Mouse (Mus musculus): ENCODE measurements around the gene Mutyh. TPM values are rescaled to one million over a fixed set of nuclear protein-coding genes. Genes with fewer than 3 reads are reported as not detected.
"Not testable (repeated sequence)": the region's sequence is repeated elsewhere in the genome, so short reads cannot be mapped to it uniquely, and the experiment has no call there.

Mutyh gene
- polyA plus RNA-seq, 1 experiment from 2014 or later: 5.6 TPM

DNA sequence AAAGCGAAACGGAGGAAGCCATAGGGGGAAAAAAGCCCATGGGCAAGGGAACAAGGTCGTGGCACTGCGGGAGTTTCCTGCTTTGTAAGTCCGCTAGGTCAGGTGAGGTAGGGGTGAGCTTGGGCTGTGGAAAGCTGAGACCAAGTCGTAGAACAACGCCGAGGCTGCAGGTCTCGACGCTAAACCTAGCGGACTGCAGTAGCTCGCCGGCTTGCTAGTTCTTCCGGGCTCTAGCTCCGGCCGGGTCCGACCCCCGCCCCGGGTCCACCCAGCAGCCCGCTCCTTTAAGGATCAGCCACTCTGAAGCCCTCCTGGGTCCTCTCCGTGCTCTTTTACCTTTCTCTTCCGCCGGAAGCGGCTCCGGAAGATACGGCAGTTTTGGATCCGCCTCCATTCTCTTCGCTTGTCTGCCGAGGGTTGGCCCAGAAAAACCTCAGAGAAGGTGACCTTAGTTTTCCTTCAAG, 17.1 kb downstream of the Mutyh start:
- peak; percentile 83 for ATAC-seq (ENCODE audit: low FRiP score)
- 2% methylated on average over 29 of the region's 29 CpGs for WGBS
- peak overlapping the region; percentile 55 for H3K4me3 ChIP-seq (replicated peaks)
- peak overlapping the region; percentile 83 for H3K27ac ChIP-seq (replicated peaks)
- H3K4me2 ChIP-seq: peak overlapping the region; percentile 68
- peaks cover 17% of the 10 kb centered on the region for H3K27me3 ChIP-seq (replicated peaks)
- H3K9me3 ChIP-seq (replicated peaks): no peaks in the 10 kb centered on the region
- peaks cover 28% of the 10 kb centered on the region for H3K4me1 ChIP-seq
- peak overlapping the region; percentile 63 for H3K9ac ChIP-seq (replicated peaks)
- H3K36me3 ChIP-seq: no peaks in the 10 kb centered on the region

GRCm38 (mm10) chr4:116827819-116828218, 20.3 kb downstream of the Mutyh start:
- Histone ChIP-seq H3K27me3 (replicated peaks) (no peaks in the 10 kb centered on the region), H3K36me3 (no peaks in the 10 kb centered on the region), H3K4me2 (no peak overlapping the region), H3K4me1 (peaks cover 24% of the 10 kb centered on the region), H3K9me3 (replicated peaks) (no peaks in the 10 kb centered on the region), H3K4me3 (replicated peaks) (no peak overlapping the region), H3K27ac (replicated peaks) (no peak overlapping the region), H3K9ac (replicated peaks) (no peak overlapping the region)
- 2% methylated on average over 4 of the region's 4 CpGs for WGBS
- no peak for ATAC-seq (ENCODE audit: low FRiP score)

DNA sequence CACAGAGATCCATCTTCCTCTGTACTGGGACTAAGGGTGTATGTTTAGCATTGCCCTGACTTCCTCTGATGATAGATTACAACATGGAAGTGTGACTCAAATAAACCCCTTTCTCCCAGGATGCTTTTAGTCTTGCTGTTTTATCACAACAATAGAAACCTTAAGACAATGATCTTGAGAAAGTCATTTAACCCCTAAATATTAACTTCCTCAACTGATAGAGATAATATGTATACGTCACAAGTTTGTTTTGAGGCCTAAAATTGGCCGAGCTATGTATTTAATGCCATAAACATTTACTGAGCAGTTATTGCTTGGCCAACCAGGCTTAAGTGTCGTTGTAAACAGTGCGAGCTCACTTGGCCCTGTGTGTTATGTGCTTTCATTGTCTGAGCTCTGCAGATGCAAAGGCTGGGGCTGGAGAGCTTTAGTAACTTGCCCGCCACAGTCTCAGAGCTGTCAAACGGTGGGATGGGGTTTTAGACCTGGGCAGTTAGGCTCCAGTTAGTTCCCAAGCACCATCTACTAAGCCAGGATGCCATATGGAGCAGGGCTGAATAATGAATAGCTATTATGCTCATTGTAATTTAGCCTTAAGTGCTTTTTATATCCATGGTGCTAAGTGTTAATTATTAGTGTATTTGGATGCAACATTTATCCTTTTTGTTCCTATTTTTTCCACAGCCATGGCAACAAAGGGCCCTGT, 22.0 kb downstream of the Mutyh start:
- 23% methylated on average over 6 of the region's 6 CpGs for WGBS
- H3K4me1 ChIP-seq: peaks cover 19% of the 10 kb centered on the region

GRCm38 (mm10) chr4:116830070-116830368, 22.5 kb downstream of the Mutyh start:
- no peak overlapping the region for H3K4me3 ChIP-seq (replicated peaks)
- H3K27ac ChIP-seq (replicated peaks): peak overlapping the region; percentile 70
- 7% methylated on average over 6 of the region's 6 CpGs for WGBS
- no peaks in the 10 kb centered on the region for H3K9me3 ChIP-seq (replicated peaks)
- no peaks in the 10 kb centered on the region for H3K36me3 ChIP-seq
- no peaks in the 10 kb centered on the region for H3K27me3 ChIP-seq (replicated peaks)
- peak overlapping the region; percentile 23; the same call in 1 of the 2 replicates for H3K9ac ChIP-seq (replicated peaks)
- peak; percentile 66 for ATAC-seq (ENCODE audit: low FRiP score)
- H3K4me1 ChIP-seq: peaks cover 17% of the 10 kb centered on the region
- no peak overlapping the region for H3K4me2 ChIP-seq

More for the DNA sequence above, 22.0 kb downstream of the Mutyh start:
- peak; percentile 15; the same call in 1 of the 2 replicates for ATAC-seq (ENCODE audit: low FRiP score)
- Histone ChIP-seq H3K9ac (replicated peaks) (peak overlapping the region; percentile 23; the same call in 1 of the 2 replicates), H3K4me2 (no peak overlapping the region), H3K36me3 (no peaks in the 10 kb centered on the region), H3K4me3 (replicated peaks) (no peak overlapping the region), H3K9me3 (replicated peaks) (no peaks in the 10 kb centered on the region), H3K27ac (replicated peaks) (peak overlapping the region; percentile 70), H3K27me3 (replicated peaks) (no peaks in the 10 kb centered on the region)

GRCm38 (mm10) chr4:116838999-116839398, 31.5 kb downstream of the Mutyh start:
- no peaks in the 10 kb centered on the region for H3K9me3 ChIP-seq (replicated peaks)
- H3K27me3 ChIP-seq (replicated peaks): no peaks in the 10 kb centered on the region
- no peak overlapping the region for H3K9ac ChIP-seq (replicated peaks)
- no peak for ATAC-seq (ENCODE audit: low FRiP score)
- WGBS: 27% methylated on average over 2 of the region's 2 CpGs
- H3K4me1 ChIP-seq: no peaks in the 10 kb centered on the region
- no peaks in the 10 kb centered on the region for H3K36me3 ChIP-seq
- H3K4me3 ChIP-seq (replicated peaks): no peak overlapping the region
- no peak overlapping the region for H3K27ac ChIP-seq (replicated peaks)
- H3K4me2 ChIP-seq: no peak overlapping the region

DNA sequence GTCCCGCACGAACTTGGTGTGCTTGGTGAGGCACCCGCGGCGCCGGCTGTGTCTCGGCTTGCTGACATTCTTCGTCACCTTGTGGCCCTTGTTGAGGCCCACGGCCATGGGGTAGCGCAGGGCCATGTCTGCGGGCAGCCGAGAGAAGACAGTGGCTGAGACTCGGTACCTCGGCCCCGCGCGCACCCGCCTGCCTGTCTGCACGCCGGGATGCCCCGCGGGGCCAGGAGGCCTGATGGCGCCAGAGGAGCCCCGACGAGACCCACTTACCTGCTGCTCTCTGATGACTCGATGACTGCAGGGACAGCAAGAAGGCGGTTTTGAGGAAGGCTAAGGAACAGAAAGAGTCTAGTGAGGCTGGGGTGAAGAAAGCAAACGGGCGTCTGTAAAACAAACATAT, 32.6 kb downstream of the Mutyh start:
- H3K4me1 ChIP-seq; H3K9ac ChIP-seq (replicated peaks); H3K4me3 ChIP-seq (replicated peaks); H3K9me3 ChIP-seq (replicated peaks); H3K36me3 ChIP-seq; H3K27ac ChIP-seq (replicated peaks); H3K27me3 ChIP-seq (replicated peaks); ATAC-seq (ENCODE audit: low FRiP score): not testable (repeated sequence)
- 45% methylated on average over 21 of the region's 29 CpGs for WGBS
- peak overlapping the region; percentile 28 for H3K4me2 ChIP-seq

GRCm38 (mm10) chr4:116840841-116841240, 33.3 kb downstream of the Mutyh start:
- Histone ChIP-seq H3K9ac (replicated peaks) (no peak overlapping the region), H3K36me3 (no peaks in the 10 kb centered on the region), H3K4me1 (no peaks in the 10 kb centered on the region), H3K4me3 (replicated peaks) (no peak overlapping the region), H3K9me3 (replicated peaks) (no peaks in the 10 kb centered on the region), H3K27ac (replicated peaks) (no peak overlapping the region), H3K4me2 (no peak overlapping the region), H3K27me3 (replicated peaks) (no peaks in the 10 kb centered on the region)
- ATAC-seq (ENCODE audit: low FRiP score): no peak
- WGBS: 89% methylated on average over 6 of the region's 6 CpGs

DNA sequence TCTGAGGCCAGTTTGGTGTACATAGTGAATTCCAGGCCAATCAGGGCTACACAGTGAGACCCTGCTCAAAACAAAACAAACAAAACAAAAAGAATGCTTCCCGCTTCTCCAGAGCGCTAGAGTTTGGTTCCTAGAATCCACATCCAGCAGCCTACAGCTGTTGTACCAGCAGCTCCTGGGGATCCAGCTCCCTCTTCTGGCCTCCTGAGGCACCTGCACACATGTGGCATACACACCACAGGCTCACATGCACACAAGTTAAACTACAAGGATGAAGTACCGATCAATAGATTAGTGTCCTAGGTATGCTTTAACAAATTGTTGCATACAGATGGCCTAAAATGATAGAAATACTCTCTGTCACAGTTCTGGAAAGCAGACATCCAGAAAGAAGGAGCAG, 36.8 kb downstream of the Mutyh start:
- H3K9me3 ChIP-seq (replicated peaks): no peaks in the 10 kb centered on the region
- WGBS: 100% methylated on average over 3 of the region's 3 CpGs
- ATAC-seq (ENCODE audit: low FRiP score): no peak

DNA sequence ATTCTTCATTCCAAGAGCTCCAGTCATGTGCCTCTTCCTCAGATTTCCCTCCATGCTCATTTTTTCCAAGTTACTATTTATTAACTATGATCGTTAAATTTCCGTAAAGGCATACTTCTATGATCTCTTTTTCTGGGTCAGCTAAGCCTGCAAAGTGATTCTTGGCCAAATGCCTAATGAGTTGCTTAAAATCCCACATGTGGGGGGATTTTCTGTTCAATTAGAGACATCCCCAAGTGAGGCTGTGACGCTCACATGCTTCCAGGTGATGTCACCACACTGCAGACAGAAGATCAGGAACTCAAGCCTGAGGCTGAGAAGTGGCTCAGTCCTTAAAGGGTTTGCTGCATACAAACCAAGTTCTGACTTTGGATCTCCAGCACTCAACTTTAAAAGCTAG, 42.4 kb downstream of the Mutyh start:
- no peak for ATAC-seq (ENCODE audit: low FRiP score)
- Histone ChIP-seq H3K4me1 (no peaks in the 10 kb centered on the region), H3K4me3 (replicated peaks) (no peak overlapping the region), H3K4me2 (no peak overlapping the region), H3K9ac (replicated peaks) (no peak overlapping the region), H3K9me3 (replicated peaks) (no peaks in the 10 kb centered on the region), H3K27me3 (replicated peaks) (no peaks in the 10 kb centered on the region), H3K27ac (replicated peaks) (no peak overlapping the region), H3K36me3 (no peaks in the 10 kb centered on the region)
- 86% methylated on average over 3 of the region's 3 CpGs for WGBS

More for the DNA sequence above, 36.8 kb downstream of the Mutyh start:
- Histone ChIP-seq H3K4me3 (replicated peaks) (no peak overlapping the region), H3K4me2 (no peak overlapping the region), H3K4me1 (no peaks in the 10 kb centered on the region), H3K27ac (replicated peaks) (no peak overlapping the region), H3K27me3 (replicated peaks) (no peaks in the 10 kb centered on the region), H3K9ac (replicated peaks) (no peak overlapping the region), H3K36me3 (no peaks in the 10 kb centered on the region)

DNA sequence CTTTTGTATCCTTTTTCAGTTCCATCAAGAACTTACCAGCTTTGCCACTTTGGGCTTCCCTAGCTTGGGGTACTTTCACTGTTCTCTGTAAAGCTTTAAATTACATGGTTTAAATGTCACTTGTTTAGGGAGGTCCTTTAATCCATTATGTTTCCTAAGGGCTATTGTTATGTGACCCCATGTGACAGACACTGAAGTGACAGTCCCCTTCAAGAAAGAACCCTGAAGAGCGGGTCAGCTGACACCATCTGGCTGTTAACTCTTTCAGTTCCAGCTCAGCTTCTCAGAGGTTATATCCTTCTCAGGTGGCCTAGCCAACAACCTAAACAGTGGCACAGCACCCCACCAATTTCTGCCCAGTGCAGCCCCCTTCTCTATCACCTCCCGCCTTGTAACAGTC, 46.8 kb downstream of the Mutyh start:
- Histone ChIP-seq H3K27ac (replicated peaks) (no peak overlapping the region), H3K4me1 (no peaks in the 10 kb centered on the region), H3K9me3 (replicated peaks) (no peaks in the 10 kb centered on the region), H3K27me3 (replicated peaks) (no peaks in the 10 kb centered on the region), H3K4me2 (no peak overlapping the region), H3K36me3 (no peaks in the 10 kb centered on the region), H3K4me3 (replicated peaks) (no peak overlapping the region), H3K9ac (replicated peaks) (no peak overlapping the region)
- 20% methylated on average over 2 of the region's 2 CpGs for WGBS
- ATAC-seq (ENCODE audit: low FRiP score): no peak

DNA sequence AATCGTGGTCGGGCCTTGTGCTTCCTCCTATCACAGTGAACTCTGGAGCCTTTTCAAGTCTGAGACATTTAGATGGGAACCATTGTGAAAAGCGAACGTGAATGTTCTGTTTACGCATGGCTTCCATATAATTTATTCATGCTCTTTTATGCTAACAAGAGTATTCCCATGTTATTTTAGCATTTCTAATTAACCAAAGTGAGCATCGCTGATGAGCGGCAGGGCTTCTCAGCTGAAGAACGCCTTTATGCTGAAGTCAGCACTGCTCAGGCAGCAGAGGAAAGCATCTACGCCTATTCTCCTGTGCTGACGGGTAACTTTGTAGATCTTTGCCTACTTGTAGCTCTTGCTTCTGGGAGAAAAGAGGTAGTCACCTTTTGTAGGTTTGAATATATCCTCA, 49.7 kb downstream of the Mutyh start:
- H3K9ac ChIP-seq (replicated peaks): no peak overlapping the region
- H3K9me3 ChIP-seq (replicated peaks): no peaks in the 10 kb centered on the region
- 49% methylated on average over 10 of the region's 10 CpGs for WGBS
- H3K4me1 ChIP-seq: no peaks in the 10 kb centered on the region
- H3K27ac ChIP-seq (replicated peaks): no peak overlapping the region
- H3K4me2 ChIP-seq: no peak overlapping the region
- no peaks in the 10 kb centered on the region for H3K27me3 ChIP-seq (replicated peaks)
- ATAC-seq (ENCODE audit: low FRiP score): no peak
- H3K36me3 ChIP-seq: no peaks in the 10 kb centered on the region
- H3K4me3 ChIP-seq (replicated peaks): no peak overlapping the region

DNA sequence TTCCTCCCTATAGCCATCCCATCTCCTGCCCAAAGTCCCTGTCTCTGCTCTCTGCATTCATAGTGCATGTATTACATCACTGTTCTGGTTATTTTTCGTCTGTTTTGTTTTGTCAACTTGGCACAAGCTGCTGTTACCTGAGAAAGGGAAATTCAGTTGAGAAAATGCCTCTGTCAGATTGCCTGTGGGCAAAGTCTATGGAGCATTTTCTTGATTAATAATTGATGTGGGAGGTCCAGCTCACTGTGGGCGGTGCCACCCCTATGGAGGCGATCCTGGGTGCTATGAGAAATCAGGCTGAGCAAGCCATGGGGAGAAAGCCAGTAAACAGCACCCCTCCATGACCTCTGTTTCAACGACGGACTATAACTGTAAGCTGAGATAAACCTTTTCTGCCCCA, 52.2 kb downstream of the Mutyh start:
- no peaks in the 10 kb centered on the region for H3K9me3 ChIP-seq (replicated peaks)
- ATAC-seq (ENCODE audit: low FRiP score): no peak
- H3K4me3 ChIP-seq (replicated peaks): no peak overlapping the region
- 76% methylated on average over 5 of the region's 5 CpGs for WGBS
- no peaks in the 10 kb centered on the region for H3K36me3 ChIP-seq
- no peaks in the 10 kb centered on the region for H3K27me3 ChIP-seq (replicated peaks)
- no peak overlapping the region for H3K4me2 ChIP-seq
- no peaks in the 10 kb centered on the region for H3K4me1 ChIP-seq
- H3K9ac ChIP-seq (replicated peaks): no peak overlapping the region
- no peak overlapping the region for H3K27ac ChIP-seq (replicated peaks)
